Mouse (Mus musculus): Measurements from ENCODE around the gene Dqx1.

GRCm38 (mm10) chr6:83074979-83075378, 17.3 kb downstream of the Dqx1 start:
- no peak for TF ChIP-seq POLR2A (IDR thresholded peaks at IDR 0.05; ENCODE audit: borderline replicate concordance, insufficient read depth, low read length)
- no peak for TF ChIP-seq CTCF (IDR thresholded peaks at IDR 0.05; ENCODE audit: borderline replicate concordance, insufficient read depth, low read depth, low read length)

Data from cerebellum, adult 2 months (tissue).